Mouse (Mus musculus) forebrain, embryonic 12.5 days (tissue): ENCODE results near the gene Kat6b. TPM values are rescaled to one million over a fixed set of nuclear protein-coding genes. Genes with fewer than 3 reads are reported as not detected.
A peak's percentile ranks its signal among the peaks of the same experiment; 100 is the strongest.
"Not testable (repeated sequence)": the region's sequence is repeated elsewhere in the genome, so short reads cannot be mapped to it uniquely, and the experiment has no call there.

Experiments used
- ATAC-seq: fragments of 200-750 bp; cut with Nextera tagmentation; 2 replicates; pipeline ENCODE4 v1.8.0; 2017; ENCODE audit warnings: moderate TSS enrichment; ENCODE audit not compliant: low FRiP score
- H3K27ac ChIP-seq: fragments of 300-500 bp; sonication (generic); 2 replicates; pipeline ENCODE4 v1.5.1; 2016; ENCODE audit warnings: mild to moderate bottlenecking
- H3K27me3 ChIP-seq: fragments of 300-500 bp; sonication (generic); 2 replicates; pipeline ENCODE4 v1.6.1; 2016; ENCODE audit warnings: mild to moderate bottlenecking
- H3K36me3 ChIP-seq: fragments of 300-500 bp; sonication (generic); replicated peaks from 2 replicates; pipeline ENCODE4 v1.6.1; 2016; ENCODE audit warnings: mild to moderate bottlenecking
- H3K4me1 ChIP-seq: fragments of 300-500 bp; sonication (generic); 2 replicates; pipeline ENCODE4 v1.6.1; 2016
- H3K4me2 ChIP-seq: fragments of 300-500 bp; sonication (generic); 2 replicates; pipeline ENCODE4 v1.6.1; 2016; ENCODE audit warnings: mild to moderate bottlenecking, moderate library complexity
- H3K4me3 ChIP-seq: fragments of 300-500 bp; sonication (generic); replicated peaks from 2 replicates; pipeline ENCODE4 v1.5.1; 2016; ENCODE audit warnings: mild to moderate bottlenecking
- H3K9ac ChIP-seq: fragments of 300-500 bp; sonication (generic); 2 replicates; pipeline ENCODE4 v1.6.1; 2016; ENCODE audit warnings: mild to moderate bottlenecking
- H3K9me3 ChIP-seq: fragments of 300-500 bp; sonication (generic); 2 replicates; pipeline ENCODE4 v1.6.1; 2016
- WGBS: fragments of 180-500 bp; shearing (Covaris S2); methylation state at CpG from one replicate; pipeline ENCODE4 v1.1.7; 2016; 5-methylcytosine and 5-hydroxymethylcytosine counted together
- polyA plus RNA-seq: library from polyadenylated mRNA; unstranded; fragments of >200 nt; fragmentation: Nextera tagmentation; extraction: Ambion mirVana; gene quantifications from 2 replicates; pipeline ENCODE4 v1.2.1, GENCODE M21; 2016

The Kat6b gene
- polyA plus RNA-seq, 1 experiment from 2014 or later = 40.5 TPM

- no peaks in the 10 kb centered on the region for H3K9me3 ChIP-seq
- no peak for ATAC-seq
- no peak overlapping the region for H3K4me2 ChIP-seq
- H3K27me3 ChIP-seq = no peaks in the 10 kb centered on the region
- H3K36me3 ChIP-seq = peaks cover 20% of the 10 kb centered on the region
- 86% methylated on average over 3 of the region's 3 CpGs for WGBS
- no peak overlapping the region for H3K4me3 ChIP-seq
- H3K4me1 ChIP-seq = peaks cover 3% of the 10 kb centered on the region; the same call in 1 of the 2 replicates
- no peak overlapping the region for H3K27ac ChIP-seq
- H3K9ac ChIP-seq = no peak overlapping the region
Measured at GRCm38 (mm10) chr14:21509111-21509905, 28.1 kb downstream of the Kat6b start.

GRCm38 (mm10) chr14:21511438-21511837 is 30.2 kb downstream of the Kat6b start:
- H3K4me3 ChIP-seq = no peak overlapping the region
- no peak for ATAC-seq
- H3K4me2 ChIP-seq = no peak overlapping the region
- H3K36me3 ChIP-seq = peaks cover 28% of the 10 kb centered on the region
- no peaks in the 10 kb centered on the region for H3K27me3 ChIP-seq
- no peaks in the 10 kb centered on the region for H3K9me3 ChIP-seq
- no peak overlapping the region for H3K27ac ChIP-seq
- 87% methylated on average over 6 of the region's 6 CpGs for WGBS
- H3K4me1 ChIP-seq = no peaks in the 10 kb centered on the region
- no peak overlapping the region for H3K9ac ChIP-seq

GRCm38 (mm10) chr14:21515505-21515904 is 34.3 kb downstream of the Kat6b start:
- no peaks in the 10 kb centered on the region for H3K4me1 ChIP-seq
- WGBS = 95% methylated on average over 5 of the region's 5 CpGs
- no peak overlapping the region for H3K4me3 ChIP-seq
- H3K27me3 ChIP-seq = no peaks in the 10 kb centered on the region
- H3K9ac ChIP-seq = no peak overlapping the region
- no peak overlapping the region for H3K27ac ChIP-seq
- H3K4me2 ChIP-seq = no peak overlapping the region
- peaks cover 39% of the 10 kb centered on the region for H3K36me3 ChIP-seq
- no peak for ATAC-seq
- H3K9me3 ChIP-seq = no peaks in the 10 kb centered on the region

GRCm38 (mm10) chr14:21519307-21519706 is 38.1 kb downstream of the Kat6b start:
- no peak for ATAC-seq
- H3K4me1 ChIP-seq = peaks cover 22% of the 10 kb centered on the region
- H3K4me3 ChIP-seq = no peak overlapping the region
- no peak overlapping the region for H3K4me2 ChIP-seq
- H3K36me3 ChIP-seq = peaks cover 46% of the 10 kb centered on the region
- 90% methylated on average over 3 of the region's 3 CpGs for WGBS
- H3K9ac ChIP-seq = no peak overlapping the region
- no peaks in the 10 kb centered on the region for H3K9me3 ChIP-seq
- H3K27ac ChIP-seq = no peak overlapping the region
- H3K27me3 ChIP-seq = no peaks in the 10 kb centered on the region

- peaks cover 40% of the 10 kb centered on the region for H3K36me3 ChIP-seq
- WGBS = 95% methylated on average over 7 of the region's 7 CpGs
- H3K4me2 ChIP-seq = no peak overlapping the region
- no peak overlapping the region for H3K4me3 ChIP-seq
- no peak overlapping the region for H3K27ac ChIP-seq
- H3K9me3 ChIP-seq = no peaks in the 10 kb centered on the region
- ATAC-seq = no peak
- H3K4me1 ChIP-seq = peaks cover 26% of the 10 kb centered on the region
- H3K9ac ChIP-seq = no peak overlapping the region
- H3K27me3 ChIP-seq = no peaks in the 10 kb centered on the region
Measured at GRCm38 (mm10) chr14:21520496-21520895, 39.3 kb downstream of the Kat6b start.

- not testable (repeated sequence) for H3K9me3 ChIP-seq, H3K27me3 ChIP-seq, H3K27ac ChIP-seq, H3K4me2 ChIP-seq, H3K4me3 ChIP-seq, ATAC-seq, H3K9ac ChIP-seq
- peaks cover 30% of the 10 kb centered on the region for H3K36me3 ChIP-seq
- peaks cover 32% of the 10 kb centered on the region for H3K4me1 ChIP-seq
- WGBS = 82% methylated on average over 3 of the region's 4 CpGs
Measured at GRCm38 (mm10) chr14:21521496-21521895, 40.3 kb downstream of the Kat6b start.

GRCm38 (mm10) chr14:21522312-21522978 is 41.2 kb downstream of the Kat6b start:
- H3K36me3 ChIP-seq = peaks cover 21% of the 10 kb centered on the region
- no peak for ATAC-seq
- H3K27ac ChIP-seq = no peak overlapping the region
- no peaks in the 10 kb centered on the region for H3K27me3 ChIP-seq
- H3K9me3 ChIP-seq = no peaks in the 10 kb centered on the region
- WGBS = 85% methylated on average over 16 of the region's 16 CpGs
- peaks cover 32% of the 10 kb centered on the region for H3K4me1 ChIP-seq
- H3K4me3 ChIP-seq = no peak overlapping the region
- H3K9ac ChIP-seq = no peak overlapping the region
- H3K4me2 ChIP-seq = no peak overlapping the region

- Histone ChIP-seq H3K4me2 (no peak overlapping the region), H3K27ac (peak overlapping the region; percentile 65; the same call in 1 of the 2 replicates), H3K9me3 (no peaks in the 10 kb centered on the region), H3K4me1 (peaks cover 32% of the 10 kb centered on the region), H3K4me3 (no peak overlapping the region), H3K27me3 (no peaks in the 10 kb centered on the region), H3K36me3 (peaks cover 13% of the 10 kb centered on the region), H3K9ac (peak overlapping the region; percentile 29; the same call in 1 of the 2 replicates)
- WGBS = 52% methylated on average over 9 of the region's 9 CpGs
- ATAC-seq = no peak
Measured at GRCm38 (mm10) chr14:21523234-21523633, 42.0 kb downstream of the Kat6b start.

- no peak overlapping the region for H3K4me3 ChIP-seq
- H3K36me3 ChIP-seq = peaks cover 12% of the 10 kb centered on the region; the same call in 1 of the 2 replicates
- no peak for ATAC-seq
- H3K4me2 ChIP-seq = no peak overlapping the region
- no peak overlapping the region for H3K9ac ChIP-seq
- H3K9me3 ChIP-seq = no peaks in the 10 kb centered on the region
- H3K4me1 ChIP-seq = peaks cover 35% of the 10 kb centered on the region
- peak overlapping the region; percentile 65 for H3K27ac ChIP-seq
- WGBS = 39% methylated on average over 3 of the region's 3 CpGs
- no peaks in the 10 kb centered on the region for H3K27me3 ChIP-seq
Measured at GRCm38 (mm10) chr14:21523851-21524441, 42.7 kb downstream of the Kat6b start.

GRCm38 (mm10) chr14:21525674-21526073 is 44.4 kb downstream of the Kat6b start:
- Histone ChIP-seq H3K4me3 (no peak overlapping the region), H3K4me2 (no peak overlapping the region), H3K9ac (no peak overlapping the region), H3K9me3 (no peaks in the 10 kb centered on the region), H3K4me1 (peaks cover 34% of the 10 kb centered on the region), H3K36me3 (0 out of 2 replicates have a peak, but pooled peaks cover 5% of the 10 kb centered on the region), H3K27ac (no peak overlapping the region), H3K27me3 (no peaks in the 10 kb centered on the region)
- 48% methylated on average over 4 of the region's 4 CpGs for WGBS
- ATAC-seq = no peak

GRCm38 (mm10) chr14:21533566-21533965 is 52.3 kb downstream of the Kat6b start:
- no peak for ATAC-seq
- Histone ChIP-seq H3K4me1 (peaks cover 48% of the 10 kb centered on the region), H3K27me3 (no peaks in the 10 kb centered on the region), H3K27ac (peak overlapping the region; percentile 63), H3K9ac (no peak overlapping the region), H3K36me3 (peaks cover 4% of the 10 kb centered on the region; the same call in 1 of the 2 replicates), H3K4me2 (no peak overlapping the region), H3K9me3 (no peaks in the 10 kb centered on the region), H3K4me3 (no peak overlapping the region)
- WGBS = 29% methylated on average over 4 of the region's 4 CpGs

GRCm38 (mm10) chr14:21534066-21534465 is 52.8 kb downstream of the Kat6b start:
- peaks cover 4% of the 10 kb centered on the region; the same call in 1 of the 2 replicates for H3K36me3 ChIP-seq
- H3K27ac ChIP-seq = peak overlapping the region; percentile 63
- H3K27me3 ChIP-seq = no peaks in the 10 kb centered on the region
- H3K9ac ChIP-seq = no peak overlapping the region
- ATAC-seq = no peak
- H3K9me3 ChIP-seq = no peaks in the 10 kb centered on the region
- 55% methylated on average over 2 of the region's 2 CpGs for WGBS
- no peak overlapping the region for H3K4me2 ChIP-seq
- peaks cover 43% of the 10 kb centered on the region for H3K4me1 ChIP-seq
- H3K4me3 ChIP-seq = no peak overlapping the region
